Mouse (Mus musculus): ENCODE measurements around the gene Aldh18a1. TPM values are rescaled to one million over a fixed set of nuclear protein-coding genes. Genes with fewer than 3 reads are reported as not detected.

Aldh18a1 gene
- total and polyA plus RNA-seq, 3 experiments, result 35.3 to 214 (median 89.7) TPM

DNA sequence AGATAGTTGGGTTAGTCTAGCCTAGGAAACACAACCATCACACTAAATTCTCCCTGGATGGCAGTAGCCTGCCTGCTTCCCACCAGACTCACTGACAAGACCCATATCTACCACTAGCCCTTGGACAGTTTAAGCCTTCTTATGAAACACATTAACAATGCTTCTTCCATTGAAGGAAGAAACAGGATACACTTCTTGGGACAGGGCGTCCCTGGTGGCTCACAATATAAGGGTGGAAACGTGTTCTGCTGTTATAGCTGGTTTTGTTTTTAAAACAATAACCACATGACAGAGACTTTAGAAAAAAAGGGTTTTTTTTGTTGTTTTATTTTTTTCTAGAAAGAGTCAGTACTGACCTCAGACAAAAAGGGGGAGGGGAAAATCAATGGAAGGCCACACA is 79.0 kb downstream of the Aldh18a1 start:
- no peaks in the 10 kb centered on the region for H3K9me3 ChIP-seq (replicated peaks; ENCODE audit: insufficient read depth, low read length)
- H3K4me1 ChIP-seq (ENCODE audit: control insufficient read depth in 1 of 2, insufficient read depth in 2 of 2, low read length in 2 of 2), result peaks cover 0 to 9% of the 10 kb centered on the region in 2 experiments; a peak in 2 of 4 replicates
- H3K27ac ChIP-seq (ENCODE audit: control insufficient read depth, low read depth, low read length), result no peak overlapping the region

DNA sequence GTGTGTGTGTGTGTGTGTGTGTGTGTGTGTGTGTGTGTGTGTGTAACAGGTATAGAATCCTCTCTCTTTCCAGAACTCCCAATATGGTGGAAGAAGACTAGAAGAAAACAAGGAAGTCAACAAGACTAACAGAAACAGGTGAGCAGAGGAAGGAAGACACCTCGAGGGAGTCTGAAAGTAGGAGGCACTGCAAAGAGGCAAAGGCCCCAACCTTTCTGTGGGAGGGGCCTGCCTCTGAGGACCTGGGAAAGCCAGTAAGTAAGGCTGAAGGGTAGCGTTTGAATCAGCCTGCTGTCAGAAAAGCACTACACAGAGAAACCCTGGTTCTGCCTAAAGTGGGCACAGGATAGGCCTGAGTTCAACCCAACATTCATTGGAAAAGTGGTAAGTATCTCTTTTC is 79.4 kb downstream of the Aldh18a1 start:
- Histone ChIP-seq H3K4me3 (ENCODE audit: control insufficient read depth in 1 of 2, insufficient read depth in 1 of 2, low read depth in 2 of 2, low read length in 2 of 2) (no peak overlapping the region), H3K9me3 (replicated peaks; ENCODE audit: insufficient read depth, low read length) (no peaks in the 10 kb centered on the region), H3K27ac (ENCODE audit: control insufficient read depth, low read depth, low read length) (no peak overlapping the region), H3K4me1 (ENCODE audit: control insufficient read depth in 1 of 2, insufficient read depth in 2 of 2, low read length in 2 of 2) (peaks cover 0 to 8% of the 10 kb centered on the region in 2 experiments; a peak in 2 of 4 replicates), H3K9ac (ENCODE audit: control insufficient read depth, low read depth, low read length, poor library complexity, severe bottlenecking) (no peak overlapping the region), H3K27me3 (ENCODE audit: control insufficient read depth in 1 of 2, insufficient read depth in 2 of 2, low read length in 2 of 2) (no peaks in the 10 kb centered on the region), H3K36me3 (ENCODE audit: control insufficient read depth in 1 of 2, insufficient read depth in 2 of 2, low read length in 2 of 2) (peaks cover 0 to 7% of the 10 kb centered on the region in 2 experiments; a peak in 2 of 4 replicates), H3K79me2 (ENCODE audit: control insufficient read depth, insufficient read depth, low read length, poor library complexity) (no peaks in the 10 kb centered on the region; the same call in 1 of the 2 replicates)
- no peak for TF ChIP-seq ELF1 (IDR thresholded peaks at IDR 0.05; ENCODE audit: low read depth, low read length)
- no peak for TF ChIP-seq SIN3A (IDR thresholded peaks at IDR 0.05; ENCODE audit: low read length)
- no peak for TF ChIP-seq CHD1 (IDR thresholded peaks at IDR 0.05; ENCODE audit: low read depth, low read length)
- TF ChIP-seq USF1 (IDR thresholded peaks at IDR 0.05; ENCODE audit: low read depth, low read length), result no peak
- TF ChIP-seq GATA1 (IDR thresholded peaks at IDR 0.05; ENCODE audit: low read depth, low read length), result no peak
- TF ChIP-seq POLR2AphosphoS5 (IDR thresholded peaks at IDR 0.05; ENCODE audit: borderline replicate concordance, low read depth, low read length), result no peak
- TF ChIP-seq GABPA (IDR thresholded peaks at IDR 0.05; ENCODE audit: low read depth, low read length), result no peak
- no peak for TF ChIP-seq RAD21 (IDR thresholded peaks at IDR 0.05; ENCODE audit: low read depth, low read length)
- TF ChIP-seq MXI1 (IDR thresholded peaks at IDR 0.05; ENCODE audit: low read depth, low read length), result no peak
- TF ChIP-seq BHLHE40 (IDR thresholded peaks at IDR 0.05; ENCODE audit: borderline replicate concordance, low read depth, low read length), result no peak
- TF ChIP-seq CHD2 (IDR thresholded peaks at IDR 0.05; ENCODE audit: low read length), result no peak
- DNase-seq (ENCODE audit: low read depth, low spot score), result no peak

More for the DNA sequence above, 79.0 kb downstream of the Aldh18a1 start:
- Histone ChIP-seq H3K36me3 (ENCODE audit: control insufficient read depth in 1 of 2, insufficient read depth in 2 of 2, low read length in 2 of 2) (peaks cover 0 to 7% of the 10 kb centered on the region in 2 experiments; a peak in 2 of 4 replicates), H3K9ac (ENCODE audit: control insufficient read depth, low read depth, low read length, poor library complexity, severe bottlenecking) (no peak overlapping the region), H3K27me3 (ENCODE audit: control insufficient read depth in 1 of 2, insufficient read depth in 2 of 2, low read length in 2 of 2) (no peaks in the 10 kb centered on the region), H3K79me2 (ENCODE audit: control insufficient read depth, insufficient read depth, low read length, poor library complexity) (no peaks in the 10 kb centered on the region; the same call in 1 of the 2 replicates), H3K4me3 (ENCODE audit: control insufficient read depth in 1 of 2, insufficient read depth in 1 of 2, low read depth in 2 of 2, low read length in 2 of 2) (no peak overlapping the region)
- TF ChIP-seq ELF1 (IDR thresholded peaks at IDR 0.05; ENCODE audit: low read depth, low read length), result no peak
- TF ChIP-seq MAFK (IDR thresholded peaks at IDR 0.05; ENCODE audit: borderline replicate concordance, low read depth, low read length), result no peak
- TF ChIP-seq ZNF384 (IDR thresholded peaks at IDR 0.05; ENCODE audit: low read depth, low read length), result no peak
- no peak for TF ChIP-seq POLR2A (IDR thresholded peaks at IDR 0.05; ENCODE audit: control insufficient read depth in 1 of 2, insufficient read depth in 1 of 2, low read depth in 1 of 2, low read length in 2 of 2, poor library complexity in 1 of 2)
- no peak for TF ChIP-seq TCF12 (IDR thresholded peaks at IDR 0.05; ENCODE audit: low read depth, low read length)
- TF ChIP-seq MYB (IDR thresholded peaks at IDR 0.05; ENCODE audit: low read depth, low read length), result no peak
- TF ChIP-seq E2F4 (IDR thresholded peaks at IDR 0.05; ENCODE audit: borderline replicate concordance, low read depth, low read length), result no peak
- TF ChIP-seq MXI1 (IDR thresholded peaks at IDR 0.05; ENCODE audit: low read depth, low read length), result no peak
- no peak for DNase-seq (ENCODE audit: low read depth, low spot score)

Data from MEL (cell line).